Mouse (Mus musculus): ENCODE data around the gene Ncbp3.

The Ncbp3 gene

DNA sequence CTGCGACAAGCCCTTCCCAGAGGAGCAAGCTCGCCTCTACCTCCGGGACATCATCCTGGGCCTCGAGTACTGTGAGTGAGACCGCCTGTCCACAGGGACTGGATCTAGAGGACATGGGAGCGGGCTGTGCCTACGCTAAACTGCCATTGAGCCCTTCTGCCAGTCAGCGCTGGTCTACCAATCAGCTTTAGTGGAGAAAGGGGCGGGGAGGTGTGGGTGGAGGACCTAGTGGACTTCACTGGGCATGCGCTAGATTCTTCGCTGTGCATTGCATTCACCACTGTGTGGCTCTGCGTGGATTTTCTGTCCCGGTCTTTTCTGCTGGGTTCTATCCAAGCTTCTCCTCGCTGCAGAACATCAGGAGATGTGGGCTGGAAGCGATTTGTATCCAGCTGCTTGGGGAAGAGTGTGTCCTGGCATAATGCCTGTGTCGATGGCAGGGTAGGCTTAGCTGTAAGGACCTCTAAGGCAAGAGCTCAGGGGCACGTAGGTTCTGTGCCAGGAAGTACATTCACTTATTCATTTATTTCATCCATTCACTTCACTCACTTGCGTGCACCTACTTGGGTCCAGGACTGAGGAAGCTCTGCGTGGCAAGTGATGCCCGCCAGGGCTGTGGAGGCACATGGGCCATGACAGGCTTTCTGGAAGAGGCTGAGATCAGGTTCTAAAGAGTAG, 16.6 kb upstream of the Ncbp3 start:
- in situ Hi-C loops (cut with MseI, MboI) = no loop called here

DNA sequence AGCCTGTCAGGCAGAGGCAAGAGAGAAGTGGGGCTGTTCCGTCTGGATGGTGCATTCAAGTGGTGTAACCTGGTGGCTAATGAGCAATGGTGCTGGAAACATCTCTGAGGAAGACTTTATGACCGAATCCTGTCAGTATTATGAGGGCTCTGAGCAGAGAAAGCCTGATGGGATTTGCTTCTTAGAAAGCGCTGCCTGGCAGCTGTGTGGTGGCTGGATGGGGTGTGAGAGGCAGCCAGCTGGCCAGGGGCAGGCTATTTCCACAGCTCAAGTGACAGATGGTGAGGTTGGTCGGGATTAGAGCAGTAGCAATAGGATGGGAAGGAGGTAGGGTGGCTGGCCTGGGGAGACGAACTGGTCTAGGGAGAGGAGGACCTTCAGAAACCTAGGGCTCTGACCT, 16.0 kb upstream of the Ncbp3 start:
- in situ Hi-C loops (cut with MseI, MboI) = no loop called here

DNA sequence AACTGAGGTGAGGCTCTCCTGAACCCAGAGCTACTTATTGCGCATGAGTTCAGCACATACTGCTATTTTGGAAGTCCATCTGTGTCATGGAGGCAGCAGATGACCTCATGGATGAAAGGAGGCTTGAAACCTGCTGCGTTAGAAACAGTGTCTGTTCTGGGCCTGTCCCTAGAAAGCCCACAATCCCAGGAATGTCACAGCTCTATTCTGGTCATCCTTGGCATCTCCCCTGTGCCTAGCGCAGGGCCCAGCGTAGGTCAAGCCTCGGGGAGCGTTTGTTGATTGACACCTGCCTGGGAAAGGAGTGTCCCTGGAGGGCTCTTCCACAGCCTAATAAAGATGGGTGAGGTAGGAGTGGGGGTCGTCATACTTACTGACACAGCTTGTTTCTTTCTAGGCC, 11.5 kb upstream of the Ncbp3 start:
- in situ Hi-C loops (cut with MseI, MboI) = no loop called here

DNA sequence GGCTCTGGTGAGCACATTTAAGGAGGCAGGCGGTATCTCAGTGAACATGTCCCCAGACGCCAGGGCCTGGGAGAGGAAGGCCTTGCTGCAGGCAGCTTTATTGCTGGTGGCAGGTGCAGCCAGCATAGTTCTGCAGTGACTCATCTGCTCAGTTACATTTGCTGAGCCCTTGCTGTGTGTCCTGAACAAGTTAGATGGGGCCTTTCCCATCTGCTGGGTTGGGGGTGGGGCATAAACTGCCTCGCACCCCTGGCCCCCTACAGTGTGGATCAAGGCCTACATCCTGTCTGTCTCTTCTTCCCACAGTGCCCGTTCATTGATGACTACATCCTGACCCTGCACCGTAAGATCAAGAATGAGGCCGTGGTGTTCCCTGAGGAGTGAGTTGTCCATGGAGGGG, 10.7 kb upstream of the Ncbp3 start:
- in situ Hi-C loops (cut with MseI, MboI) = no loop called here

DNA sequence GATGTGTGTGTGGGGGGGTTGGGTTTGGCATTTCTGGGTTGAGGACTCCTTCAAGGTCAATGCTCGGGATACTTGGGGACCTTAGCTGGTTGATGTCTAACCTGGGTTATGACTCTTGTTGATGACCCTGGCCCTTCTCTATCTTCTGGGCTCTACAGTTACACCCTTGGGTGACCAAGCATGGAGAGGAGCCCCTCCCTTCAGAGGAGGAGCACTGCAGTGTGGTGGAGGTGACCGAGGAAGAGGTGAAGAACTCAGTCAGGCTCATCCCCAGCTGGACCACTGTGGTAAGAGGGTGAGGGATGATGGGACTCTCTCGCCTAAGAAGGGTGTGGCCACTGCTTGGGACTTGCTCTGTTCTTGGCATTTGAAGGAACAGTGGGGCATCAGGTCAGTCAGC, 9.9 kb upstream of the Ncbp3 start:
- in situ Hi-C loops (cut with MseI, MboI) = no loop called here

DNA sequence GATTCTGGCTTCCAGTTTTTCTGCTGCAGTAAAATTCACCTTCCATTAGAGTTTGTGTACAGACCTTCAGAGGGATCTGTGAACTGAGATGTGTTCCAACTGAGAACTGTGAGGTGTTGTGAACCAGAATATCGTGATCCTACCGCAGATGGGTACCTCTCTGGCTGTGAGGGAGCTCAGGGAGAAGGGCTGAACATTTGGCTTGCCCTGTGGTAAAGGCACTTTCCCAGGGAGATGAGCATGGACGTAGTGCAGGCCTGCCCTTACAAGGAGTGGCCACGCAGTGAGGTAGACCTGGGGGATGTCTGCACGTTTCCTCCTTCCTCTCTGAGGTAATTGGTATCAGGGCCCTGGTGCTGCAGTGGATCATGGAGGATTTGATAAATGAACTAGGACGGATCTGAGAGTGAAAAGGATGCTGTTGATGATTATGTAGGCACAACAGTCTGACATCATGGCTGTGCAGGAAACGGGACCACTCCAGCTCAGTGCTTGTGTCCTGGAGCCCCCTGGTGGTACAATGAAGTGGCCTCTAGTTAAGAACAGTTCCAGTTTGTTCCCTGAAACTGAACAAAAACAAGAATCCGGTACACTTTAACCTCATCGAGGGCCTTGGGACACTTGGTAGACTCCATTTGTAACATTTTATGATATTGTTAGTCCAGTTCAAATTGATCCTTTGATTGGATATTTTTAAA, 8.3 kb upstream of the Ncbp3 start:
- in situ Hi-C loops (cut with MseI, MboI) = no loop called here

DNA sequence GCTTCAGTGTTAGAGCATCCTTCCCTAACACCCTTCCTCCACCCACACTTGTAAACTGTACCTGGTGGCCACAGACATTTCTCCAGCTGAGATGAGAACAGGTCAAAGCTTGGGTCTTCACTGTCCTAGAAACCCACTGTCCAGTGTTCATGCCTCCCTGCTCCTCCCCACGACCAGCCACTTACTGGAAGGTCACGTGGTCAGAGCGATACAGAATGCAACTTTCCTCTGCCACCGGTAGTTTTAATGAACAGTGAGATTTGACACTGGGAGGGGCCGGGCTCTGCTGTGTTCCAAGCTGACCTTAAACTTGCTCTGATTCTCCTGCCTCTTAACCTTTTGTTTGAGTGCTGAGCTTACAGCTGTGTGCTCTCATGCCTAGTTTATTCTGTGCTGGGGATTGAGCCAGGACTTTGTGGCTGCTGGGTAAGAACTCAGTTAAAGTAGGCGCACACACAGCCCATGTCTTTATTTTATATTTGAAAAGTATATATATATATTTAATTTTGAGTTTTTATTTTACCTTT, 3.3 kb upstream of the Ncbp3 start:
- in situ Hi-C loops (cut with MseI, MboI) = loop anchor here (5.0 kb wide), 1 partner anchor 37 kb away; no protein-coding TSS in a partner anchor

DNA sequence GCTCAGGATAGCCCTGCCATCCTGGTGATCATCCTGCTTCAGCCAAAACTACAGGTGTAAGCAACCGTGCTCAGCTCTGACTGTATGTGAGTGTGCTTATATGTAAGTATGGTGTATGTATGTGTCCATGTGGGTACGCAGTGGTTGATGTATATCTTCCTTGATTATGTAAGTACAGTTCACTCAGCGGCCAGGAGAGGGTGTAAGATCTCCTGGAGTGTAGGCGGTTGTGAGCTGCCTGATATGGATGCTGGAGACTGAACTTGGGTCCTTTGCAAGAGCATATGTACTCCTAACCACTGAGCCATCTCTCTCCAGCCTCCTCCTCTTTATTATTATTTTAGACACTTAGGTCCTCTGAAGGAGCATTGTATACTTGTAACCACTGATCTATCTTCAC, 2.8 kb upstream of the Ncbp3 start:
- in situ Hi-C loops (cut with MseI, MboI) = loop anchor here (5.0 kb wide), 1 partner anchor 37 kb away; no protein-coding TSS in a partner anchor

DNA sequence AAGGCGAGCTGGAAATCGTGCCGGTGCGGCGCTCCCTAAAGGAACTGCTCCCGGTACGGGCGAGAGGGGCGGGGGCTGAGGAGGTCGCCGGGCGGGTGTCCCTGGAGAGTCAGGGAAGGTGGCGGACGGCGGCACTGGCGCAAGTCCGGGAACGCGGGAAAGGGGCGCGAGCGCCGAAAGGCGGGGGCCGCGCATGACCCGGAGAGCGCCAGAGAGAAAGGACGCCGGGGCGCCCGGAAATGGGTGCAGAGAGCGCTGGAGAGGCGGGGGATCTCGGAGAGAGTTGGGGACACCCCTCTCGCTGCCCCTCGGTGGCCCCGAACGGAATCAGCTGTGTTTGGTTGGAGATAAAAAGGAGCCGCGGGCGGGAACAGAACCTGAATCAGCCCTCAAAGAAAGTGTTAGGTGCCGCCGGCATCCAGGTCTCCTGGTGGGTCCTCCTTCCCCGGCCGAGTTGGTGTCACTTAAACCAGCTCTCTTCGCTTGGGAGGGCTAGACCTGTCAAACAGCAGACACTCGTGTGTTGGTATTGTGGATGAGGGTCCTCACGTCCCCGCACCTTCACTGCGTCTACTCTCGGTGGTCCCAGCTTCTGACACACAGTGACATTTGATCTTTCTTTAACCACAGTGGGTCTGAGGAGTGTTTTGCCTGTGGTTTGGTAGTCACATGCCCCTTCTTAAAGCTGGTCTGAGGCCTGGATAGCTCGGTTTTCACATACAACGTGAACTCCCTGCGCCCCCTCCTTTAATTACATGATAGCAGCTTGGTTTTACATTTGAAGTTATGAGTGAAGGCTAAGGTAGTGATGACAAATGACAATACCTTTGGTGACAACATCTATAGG, 670 bp downstream of the Ncbp3 start:
- in situ Hi-C loops (cut with MseI, MboI) = no loop called here

DNA sequence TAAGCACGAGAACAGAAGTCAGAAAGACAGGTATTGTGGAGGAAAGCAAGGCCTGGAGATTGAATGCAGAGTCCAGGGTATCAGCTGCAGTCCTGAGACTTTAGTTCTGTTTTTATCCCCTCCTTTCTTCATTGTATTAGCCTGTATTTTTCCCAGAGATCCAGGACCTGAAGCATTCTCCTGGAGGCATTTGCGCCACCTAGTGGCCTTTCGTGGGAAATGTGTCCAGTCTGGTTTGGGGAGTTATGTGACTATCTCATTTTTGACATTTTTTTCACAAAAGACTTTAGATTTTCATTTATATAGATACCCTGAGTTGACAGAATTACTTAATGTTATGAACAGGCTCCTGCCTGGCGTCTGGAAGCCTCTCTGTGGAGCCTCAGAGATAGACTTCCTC, 1.8 kb downstream of the Ncbp3 start:
- in situ Hi-C loops (cut with MseI, MboI) = no loop called here

DNA sequence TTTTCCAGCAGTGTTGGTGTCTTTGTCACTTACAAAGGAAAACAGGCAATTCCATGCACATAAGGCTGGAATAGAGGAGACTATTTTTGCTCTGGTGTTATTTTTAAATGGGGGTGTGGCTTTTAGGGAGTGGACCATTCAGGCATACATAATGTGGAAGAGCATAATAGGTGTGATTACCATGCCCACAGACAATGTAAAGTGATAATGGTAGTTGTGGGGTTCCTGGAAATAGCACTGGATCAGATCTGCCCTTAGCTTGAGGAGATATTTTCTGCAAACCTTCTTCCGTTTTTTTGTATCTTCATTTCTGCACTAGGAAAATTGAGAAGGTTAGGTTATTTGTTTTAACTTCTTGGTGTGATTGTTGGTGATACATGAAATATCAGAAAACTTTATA, 5.2 kb downstream of the Ncbp3 start:
- in situ Hi-C loops (cut with MseI, MboI) = no loop called here

DNA sequence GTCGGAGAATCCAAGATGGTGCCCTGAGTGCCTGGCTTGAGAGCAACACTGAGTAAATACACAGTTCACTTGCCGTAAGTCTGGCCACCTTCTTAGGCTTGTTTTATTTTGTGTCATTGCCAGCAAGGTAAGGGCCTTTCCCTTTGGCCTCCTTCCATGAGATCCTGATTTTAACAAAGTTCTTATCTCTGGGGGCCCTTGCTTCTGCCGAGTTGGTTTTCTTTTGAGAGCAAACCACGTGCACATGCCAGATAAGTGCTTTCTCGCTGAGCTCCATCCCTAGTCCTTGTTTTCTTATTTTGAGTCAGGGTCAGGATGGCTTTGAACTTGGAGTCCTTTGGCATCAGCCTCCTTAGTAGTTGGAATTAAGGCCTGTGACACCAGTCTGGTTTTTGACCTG, 10.1 kb downstream of the Ncbp3 start:
- in situ Hi-C loops (cut with MseI, MboI) = no loop called here

DNA sequence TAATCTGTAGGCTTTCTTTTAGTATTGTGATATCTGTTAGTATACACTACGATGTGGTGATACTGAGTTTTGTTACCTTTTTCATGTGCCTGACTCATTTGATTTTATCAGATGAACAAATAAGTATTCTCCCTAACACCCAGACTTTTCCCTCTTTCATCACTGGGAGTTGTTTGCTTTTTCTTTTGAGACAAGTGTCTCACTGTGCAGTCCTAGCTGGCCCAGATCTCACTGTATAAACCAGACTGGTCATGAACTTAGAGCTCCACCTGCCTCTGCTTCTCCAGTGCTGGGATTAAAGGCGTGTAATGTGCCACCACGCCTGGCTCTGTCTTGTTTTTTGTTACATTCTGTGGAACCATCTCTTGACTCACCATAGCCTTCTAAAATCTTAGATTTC, 12.0 kb downstream of the Ncbp3 start:
- in situ Hi-C loops (cut with MseI, MboI) = no loop called here

DNA sequence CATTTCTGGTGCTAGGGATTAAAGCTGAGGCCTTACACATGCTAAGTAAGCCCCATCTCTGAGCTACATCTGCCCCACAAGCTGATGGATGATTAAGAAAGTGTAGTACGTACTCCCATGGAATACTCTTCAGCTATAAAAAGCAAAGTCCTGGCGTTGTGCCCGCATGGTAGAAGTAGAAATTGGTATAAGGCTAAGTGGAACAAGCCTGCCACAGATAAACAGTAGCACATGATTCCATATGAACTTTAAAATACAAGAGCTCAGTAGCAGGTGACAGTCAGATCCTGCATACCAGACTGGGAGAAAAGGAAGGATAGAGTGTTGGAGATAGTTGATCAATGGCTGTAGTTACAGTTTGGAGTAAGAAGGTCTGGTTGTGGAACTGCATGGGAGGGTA, 13.8 kb downstream of the Ncbp3 start:
- in situ Hi-C loops (cut with MseI, MboI) = no loop called here

DNA sequence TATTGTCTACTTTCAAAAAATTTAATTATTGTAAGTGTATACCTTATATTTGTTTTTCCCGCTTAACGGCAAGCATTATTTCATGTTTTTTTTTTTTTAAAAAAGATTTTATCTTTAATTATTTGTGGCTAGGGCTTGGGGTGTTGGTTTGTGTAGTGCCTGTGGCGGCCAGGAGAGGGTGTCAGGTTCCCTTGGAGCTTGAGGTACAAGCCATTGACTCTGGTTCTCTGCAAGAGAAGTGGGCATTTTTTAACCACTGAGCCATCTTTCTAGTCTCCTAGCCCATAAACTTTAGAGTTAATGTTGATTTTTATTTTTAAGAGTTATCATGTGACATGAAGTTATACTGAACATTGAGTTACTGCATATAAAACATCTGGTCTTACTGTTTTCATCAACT, 24.3 kb downstream of the Ncbp3 start:
- in situ Hi-C loops (cut with MseI, MboI) = no loop called here

DNA sequence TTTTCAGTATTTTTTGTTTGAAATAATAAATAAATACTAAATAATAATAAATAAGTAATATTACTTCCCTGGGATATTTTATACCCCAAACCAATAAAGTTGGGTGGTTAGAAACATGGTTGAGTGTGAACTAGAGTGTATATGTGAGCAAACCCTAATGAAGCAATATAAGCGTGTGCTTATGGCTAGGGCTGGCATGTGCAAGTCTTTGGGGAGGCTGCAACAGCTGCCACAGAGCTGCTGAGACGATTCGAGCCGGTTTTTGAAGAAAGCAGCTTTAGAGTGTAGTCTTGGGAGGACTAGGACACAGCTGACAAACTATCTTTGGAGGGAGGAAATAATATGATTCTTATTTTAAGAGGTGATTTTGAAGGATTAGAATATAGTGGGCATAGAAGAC, 28.7 kb downstream of the Ncbp3 start:
- in situ Hi-C loops (cut with MseI, MboI) = no loop called here

DNA sequence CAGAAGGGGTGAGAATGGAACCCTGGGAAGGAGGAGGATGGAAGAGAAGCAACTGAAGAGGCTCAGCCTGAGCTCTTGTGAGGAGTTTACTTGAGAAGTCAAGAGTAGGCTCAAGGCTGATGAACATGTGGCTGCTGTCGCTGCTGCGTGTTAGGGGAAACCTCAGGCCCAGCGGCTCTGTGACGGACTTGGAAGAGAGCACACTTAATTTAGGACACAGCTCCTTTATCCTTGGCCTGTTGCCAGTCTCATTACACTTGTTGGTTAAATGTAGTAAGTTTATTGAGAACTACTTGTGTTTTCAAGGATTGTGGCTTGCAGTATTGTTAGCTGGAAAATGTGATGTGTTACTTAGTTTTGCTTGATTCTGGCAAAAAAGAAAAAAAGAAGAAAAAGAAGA, 29.1 kb downstream of the Ncbp3 start:
- in situ Hi-C loops (cut with MseI, MboI) = no loop called here

DNA sequence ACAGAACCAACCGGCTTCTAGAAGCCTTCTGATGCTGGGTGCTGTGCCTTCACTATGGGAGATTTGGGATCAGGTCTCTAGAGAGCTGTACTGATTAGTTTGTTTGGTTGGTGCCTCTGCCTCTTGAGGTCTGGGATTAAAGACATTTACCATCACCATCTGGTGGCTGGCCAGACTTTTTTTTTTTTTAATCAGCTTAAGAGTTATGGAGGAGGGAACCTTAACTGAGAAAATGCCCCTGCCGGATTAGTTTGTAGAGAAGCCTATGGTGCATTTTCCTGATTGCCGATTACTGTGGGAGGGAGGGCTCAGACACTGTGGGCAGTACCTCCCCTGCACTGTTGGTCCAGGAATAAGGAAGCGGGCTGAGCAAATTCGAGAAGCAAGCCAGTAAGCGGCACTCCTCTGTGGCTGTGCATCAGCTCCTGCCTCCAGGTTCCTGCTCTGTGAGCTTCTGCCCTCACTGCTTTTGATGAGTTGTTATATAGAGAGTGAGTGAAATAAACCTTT, 29.7 kb downstream of the Ncbp3 start:
- in situ Hi-C loops (cut with MseI, MboI) = no loop called here

DNA sequence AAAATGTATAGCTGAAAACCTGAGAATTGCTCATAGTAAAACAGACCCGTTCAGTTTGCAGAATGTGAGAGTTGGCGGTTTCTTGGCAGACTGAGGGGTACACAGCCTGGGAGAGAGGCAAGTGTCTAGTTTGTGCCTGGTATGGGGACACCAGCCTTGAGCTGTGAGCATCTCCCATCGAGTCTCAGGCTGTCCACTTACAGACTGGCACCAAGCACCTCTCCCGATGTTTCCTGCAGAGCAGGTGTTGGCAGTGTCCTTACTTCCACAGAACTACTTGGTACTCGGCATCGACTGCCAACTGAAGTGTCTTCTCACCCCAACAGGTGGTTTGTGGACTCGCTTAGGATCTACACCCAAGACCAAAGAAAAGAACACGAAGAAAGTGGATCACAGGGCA, 31.0 kb downstream of the Ncbp3 start:
- in situ Hi-C loops (cut with MseI, MboI) = no loop called here

DNA sequence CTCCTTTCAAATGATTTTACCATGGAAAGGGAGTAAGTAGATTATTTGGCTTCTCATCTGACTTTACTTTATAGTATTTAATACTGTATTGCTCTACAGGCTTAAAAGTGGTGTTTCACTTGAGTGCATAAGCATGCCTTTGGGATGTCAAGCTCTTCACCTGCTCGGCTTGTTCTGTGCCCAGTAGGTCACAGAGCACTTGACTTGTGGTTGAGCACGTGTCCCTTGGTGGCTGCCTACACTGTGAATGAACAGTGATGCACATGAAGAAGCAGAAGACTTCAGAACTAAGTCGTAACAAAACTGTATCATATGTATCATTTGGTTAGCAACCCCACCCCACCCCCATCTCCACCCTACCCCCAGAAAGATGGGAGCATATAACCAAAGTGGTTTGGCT, 32.7 kb downstream of the Ncbp3 start:
- in situ Hi-C loops (cut with MseI, MboI) = no loop called here

DNA sequence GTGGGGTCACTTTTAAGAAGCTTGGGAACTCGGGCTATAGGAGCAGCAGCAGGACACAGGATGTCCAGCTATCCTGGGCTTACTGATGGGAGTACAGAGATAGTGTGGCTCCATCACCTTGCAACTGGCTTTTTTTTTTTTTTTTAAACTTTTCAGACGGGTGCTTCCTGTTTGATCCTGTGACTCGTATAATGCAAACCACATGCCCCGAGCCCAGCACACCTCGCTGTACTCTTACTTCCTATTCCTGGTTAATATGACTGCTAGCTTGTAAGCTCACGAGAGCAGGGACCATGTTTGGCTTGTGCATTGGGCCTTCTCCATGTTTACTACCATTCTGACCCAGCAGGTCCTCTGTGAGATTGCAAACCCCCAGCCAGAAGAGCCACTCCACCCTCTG, 36.7 kb downstream of the Ncbp3 start:
- in situ Hi-C loops (cut with MseI, MboI) = no loop called here

DNA sequence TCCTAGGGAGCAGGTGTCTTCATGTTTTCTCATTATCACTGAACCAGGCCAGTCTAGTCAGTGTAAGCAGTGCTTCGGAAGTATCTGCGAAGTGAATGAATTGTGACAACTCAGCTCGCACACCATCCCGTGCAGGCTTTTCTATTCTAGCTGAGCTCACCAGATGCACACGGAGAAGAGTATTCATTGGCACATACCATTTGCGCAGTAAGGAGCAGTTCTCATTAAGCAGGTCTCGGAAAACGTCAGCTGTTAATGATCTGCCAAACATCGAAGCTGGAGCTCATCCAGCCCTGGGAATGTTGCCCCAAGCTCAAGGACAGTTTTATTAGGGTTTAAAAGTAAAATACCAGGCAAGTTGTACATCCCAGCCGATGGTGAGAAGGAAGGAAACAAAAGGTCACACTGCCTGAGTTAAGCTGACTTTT, 37.2 kb downstream of the Ncbp3 start:
- in situ Hi-C loops (cut with MseI, MboI) = no loop called here

All from mouse trophoblast stem cell (cell line).